Mouse (Mus musculus) heart, adult 2 months (tissue): ENCODE measurements around the gene Foxe3. TPM values are rescaled to one million over a fixed set of nuclear protein-coding genes. Genes with fewer than 3 reads are reported as not detected.

Experiments
- DNase-seq, 2 experiments: peaks; one replicate each; pipeline ENCODE4 v3.0.0; 2021
- H3K27ac ChIP-seq: fragments of 200-600 bp; 2 replicates; pipeline ENCODE4 v1.8.1; 2022
- H3K27me3 ChIP-seq: fragments of 200-500 bp; 2 replicates; pipeline ENCODE4 v1.6.1; 2012; ENCODE audit warnings: mild to moderate bottlenecking, low read length, inconsistent platforms, mixed read lengths; ENCODE audit not compliant: control insufficient read depth, insufficient read depth
- H3K36me3 ChIP-seq: fragments of 200-500 bp; 2 replicates; pipeline ENCODE4 v1.6.1; 2012; ENCODE audit warnings: low read length, inconsistent platforms; ENCODE audit not compliant: control insufficient read depth, insufficient read depth
- H3K4me1 ChIP-seq: fragments of 200-500 bp; 2 replicates; pipeline ENCODE4 v1.6.1; 2011; ENCODE audit warnings: low read length; ENCODE audit not compliant: control insufficient read depth, insufficient read depth
- H3K4me3 ChIP-seq: fragments of 200-600 bp; 2 replicates; pipeline ENCODE4 v1.8.1; 2022
- H3K79me2 ChIP-seq: fragments of 200-500 bp; replicated peaks from 2 replicates; pipeline ENCODE4 v1.6.1; 2012; ENCODE audit warnings: mild to moderate bottlenecking, inconsistent platforms, low read length, moderate library complexity, mixed read lengths; ENCODE audit not compliant: control insufficient read depth, insufficient read depth
- H3K9ac ChIP-seq: fragments of 200-500 bp; 2 replicates; pipeline ENCODE4 v1.6.1; 2012; ENCODE audit warnings: low read depth, mild to moderate bottlenecking, control low read depth, inconsistent platforms, low read length, mixed read lengths
- CTCF ChIP-seq: fragments of 200-600 bp; IDR thresholded peaks from 2 replicates; pipeline ENCODE4 v1.8.1; 2022; ENCODE audit warnings: antibody characterized with exemption, mild to moderate bottlenecking, moderate library complexity
- EP300 ChIP-seq: fragments of 200-500 bp; IDR thresholded peaks from 2 replicates; pipeline ENCODE4 v1.6.1; 2011; ENCODE audit warnings: low read depth, low read length, control low read depth; ENCODE audit not compliant: insufficient read depth
- POLR2A ChIP-seq: fragments of 200-500 bp; IDR thresholded peaks from 2 replicates; pipeline ENCODE4 v1.6.1; 2011; ENCODE audit warnings: mild to moderate bottlenecking, low read depth, low read length, control low read depth; ENCODE audit not compliant: insufficient read depth
- WGBS: fragments of 180-500 bp; shearing (Covaris S2); methylation state at CpG from one replicate; pipeline ENCODE4 v1.1.7; 2018; 5-methylcytosine and 5-hydroxymethylcytosine counted together
- intact Hi-C: fragments of 180-260 bp; cut with DNase I; formaldehyde crosslinking; loops from one replicate; pipeline ENCODE4 v1.15.1; 2025
- polyA plus RNA-seq: library from polyadenylated mRNA; depleted of rRNA; stranded (reverse); fragments of >200 nt; gene quantifications from 2 replicates; pipeline ENCODE4 v1.2.3, GENCODE M21; 2012
- total RNA-seq, 2 experiments: library from RNA; stranded (reverse); gene quantifications; 2 replicates each; pipeline ENCODE4 v1.2.3; 2021

Gene Foxe3
- total and polyA plus RNA-seq, 3 experiments, result not detected

DNA sequence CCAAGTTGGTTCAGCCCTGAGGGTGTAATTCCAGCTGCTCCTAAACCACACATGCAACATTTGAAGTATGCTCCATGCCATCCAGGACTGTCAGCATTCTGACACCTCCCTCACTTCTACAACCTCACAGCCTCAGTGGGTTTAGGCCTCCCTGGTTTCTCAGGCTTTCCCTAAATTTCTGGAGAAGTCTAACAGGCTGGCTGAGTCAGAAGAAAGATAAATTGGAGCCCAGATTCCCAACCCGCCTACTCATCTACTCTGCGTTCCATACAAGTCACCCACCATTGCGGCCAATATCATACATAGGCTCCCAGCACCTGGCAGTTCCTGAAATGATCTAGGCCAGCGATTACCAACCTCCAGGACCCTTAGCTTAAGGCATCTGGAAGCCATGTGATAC is 6.9 kb upstream of the Foxe3 start:
- intact Hi-C loops, result no loop called here

DNA sequence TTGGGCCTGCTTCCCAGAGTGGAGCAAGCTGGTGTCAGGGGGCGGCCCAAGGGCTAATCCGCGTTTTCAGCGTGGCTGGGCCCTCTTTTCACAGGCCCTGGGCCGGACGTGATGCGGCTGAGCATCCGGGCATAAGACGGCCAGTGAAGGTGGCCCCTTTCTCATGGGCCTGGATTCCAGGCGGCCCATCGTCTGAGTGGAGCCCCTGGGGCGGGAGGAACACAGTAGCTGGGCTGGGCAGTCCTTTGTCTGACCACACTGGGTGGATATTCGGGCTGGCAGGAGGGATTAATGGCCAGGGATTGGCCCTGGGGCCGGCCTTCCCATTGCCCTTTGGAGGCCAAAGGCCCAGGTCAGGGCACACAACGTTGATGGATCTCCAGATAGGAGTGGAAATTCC is 3.3 kb upstream of the Foxe3 start:
- WGBS, result 63% methylated on average over 15 of the region's 15 CpGs
- no peak for DNase-seq
- H3K79me2 ChIP-seq, result no peaks in the 10 kb centered on the region
- no peak overlapping the region for H3K4me3 ChIP-seq
- no peak overlapping the region for H3K9ac ChIP-seq
- peaks cover 18% of the 10 kb centered on the region for H3K27me3 ChIP-seq
- no peak overlapping the region for H3K27ac ChIP-seq
- peaks cover under 1% of the 10 kb centered on the region; the same call in 1 of the 2 replicates for H3K4me1 ChIP-seq
- TF ChIP-seq CTCF (no peak), EP300 (no peak), POLR2A (no peak)
- no peaks in the 10 kb centered on the region for H3K36me3 ChIP-seq
- intact Hi-C loops, result no loop called here

More for the DNA sequence above, 6.9 kb upstream of the Foxe3 start:
- Histone ChIP-seq H3K36me3 (no peaks in the 10 kb centered on the region), H3K27me3 (no peaks in the 10 kb centered on the region), H3K4me1 (peaks cover 4% of the 10 kb centered on the region; the same call in 1 of the 2 replicates), H3K27ac (no peak overlapping the region), H3K4me3 (no peak overlapping the region), H3K79me2 (no peaks in the 10 kb centered on the region), H3K9ac (no peak overlapping the region)
- DNase-seq, result no peak
- TF ChIP-seq CTCF (no peak), EP300 (no peak), POLR2A (no peak)
- WGBS, result 84% methylated on average over 4 of the region's 4 CpGs

GRCm38 (mm10) chr4:114924971-114925916 is 569 bp downstream of the Foxe3 start:
- under 1% methylated on average over 116 of the region's 125 CpGs for WGBS
- peaks cover 18% of the 10 kb centered on the region for H3K27me3 ChIP-seq
- H3K4me3 ChIP-seq, result peak overlapping the region; percentile 34
- no peaks in the 10 kb centered on the region for H3K79me2 ChIP-seq
- no peaks in the 10 kb centered on the region for H3K36me3 ChIP-seq
- peak overlapping the region; percentile 36 for H3K9ac ChIP-seq
- DNase-seq, result peak; percentile 45 to 62
- TF ChIP-seq CTCF (peak; percentile 19; the same call in 1 of the 2 replicates), POLR2A (no peak)
- no peak overlapping the region for H3K27ac ChIP-seq
- no peaks in the 10 kb centered on the region for H3K4me1 ChIP-seq
- intact Hi-C loops, result no loop called here

DNA sequence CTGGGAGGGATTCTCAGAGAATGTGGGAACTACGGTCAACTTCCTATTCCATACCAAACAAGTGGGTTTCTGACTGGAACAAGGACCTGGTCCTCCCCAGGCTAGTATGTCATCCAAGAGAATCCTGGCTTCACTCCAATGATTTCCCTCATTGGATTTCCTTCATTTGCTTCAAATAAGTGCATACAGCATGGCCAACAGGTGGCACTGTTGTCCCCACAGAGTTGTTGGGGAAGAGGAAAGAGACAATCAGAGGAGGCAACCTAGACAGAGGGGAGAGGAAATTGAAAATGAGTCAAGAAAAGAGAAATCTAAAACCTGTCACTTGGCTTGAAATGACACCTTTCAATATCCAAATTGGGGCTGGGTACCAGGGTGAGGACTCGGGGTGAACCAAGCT is 8.7 kb downstream of the Foxe3 start:
- 40% methylated on average over 2 of the region's 2 CpGs for WGBS
- peaks cover 1% of the 10 kb centered on the region for H3K27me3 ChIP-seq
- no peaks in the 10 kb centered on the region for H3K79me2 ChIP-seq
- H3K36me3 ChIP-seq, result no peaks in the 10 kb centered on the region
- DNase-seq, result peak in 1 of 2 experiments; percentile 48
- no peaks in the 10 kb centered on the region for H3K4me1 ChIP-seq
- H3K4me3 ChIP-seq, result no peak overlapping the region
- no peak overlapping the region for H3K27ac ChIP-seq
- TF ChIP-seq POLR2A, result no peak
- TF ChIP-seq CTCF, result peak; percentile 86
- no peak overlapping the region for H3K9ac ChIP-seq
- intact Hi-C loops, result loop anchor here (2.0 kb wide), 1 partner anchor 30 kb away; no protein-coding TSS in a partner anchor

DNA sequence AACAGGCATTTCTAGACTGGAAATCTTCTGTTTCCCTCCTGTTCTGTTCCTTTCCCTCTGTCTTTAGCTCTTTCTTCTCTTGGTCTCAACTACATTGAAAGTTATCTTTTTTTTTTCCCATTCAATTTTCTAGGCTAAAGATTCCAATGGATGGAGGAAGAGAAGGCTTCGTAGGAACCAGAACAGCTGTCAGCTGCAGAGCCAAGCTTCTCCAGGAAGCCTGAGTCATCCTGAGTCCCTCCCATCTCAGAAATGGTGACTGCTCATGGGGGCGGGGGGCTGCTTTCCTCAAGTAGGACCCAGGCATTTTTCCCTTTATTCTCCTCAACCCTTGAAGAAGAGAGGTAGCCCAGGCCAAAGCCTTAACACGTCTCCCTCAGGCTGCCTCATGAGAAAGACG is 9.8 kb downstream of the Foxe3 start:
- TF ChIP-seq CTCF (no peak), POLR2A (no peak), EP300 (no peak)
- WGBS, result 51% methylated on average over 4 of the region's 4 CpGs

GRCm38 (mm10) chr4:114913594-114913962 is 12.2 kb downstream of the Foxe3 start:
- intact Hi-C loops, result loop anchor here (5.0 kb wide), 1 partner anchor 246 kb away; no protein-coding TSS in a partner anchor
- Histone ChIP-seq H3K36me3 (no peaks in the 10 kb centered on the region), H3K9ac (no peak overlapping the region), H3K27me3 (peaks cover 4% of the 10 kb centered on the region), H3K79me2 (no peaks in the 10 kb centered on the region), H3K27ac (no peak overlapping the region), H3K4me3 (no peak overlapping the region), H3K4me1 (no peaks in the 10 kb centered on the region; the same call in 1 of the 2 replicates)
- 27% methylated on average over 13 of the region's 13 CpGs for WGBS
- DNase-seq, result peak; percentile 35 to 47
- no peak for TF ChIP-seq EP300
- TF ChIP-seq CTCF, result peak; percentile 66
- no peak for TF ChIP-seq POLR2A

More for the DNA sequence above, 9.8 kb downstream of the Foxe3 start:
- H3K36me3 ChIP-seq, result no peaks in the 10 kb centered on the region
- no peak for DNase-seq
- intact Hi-C loops, result loop anchor here (2.0 kb wide), 1 partner anchor 31 kb away; no protein-coding TSS in a partner anchor
- no peak overlapping the region for H3K4me3 ChIP-seq
- H3K27me3 ChIP-seq, result peaks cover 1% of the 10 kb centered on the region
- H3K27ac ChIP-seq, result no peak overlapping the region
- no peak overlapping the region for H3K9ac ChIP-seq
- H3K79me2 ChIP-seq, result no peaks in the 10 kb centered on the region
- no peaks in the 10 kb centered on the region for H3K4me1 ChIP-seq
